10 mouse cellular contexts compared by ENCODE assay signal in the genomic region with DNA sequence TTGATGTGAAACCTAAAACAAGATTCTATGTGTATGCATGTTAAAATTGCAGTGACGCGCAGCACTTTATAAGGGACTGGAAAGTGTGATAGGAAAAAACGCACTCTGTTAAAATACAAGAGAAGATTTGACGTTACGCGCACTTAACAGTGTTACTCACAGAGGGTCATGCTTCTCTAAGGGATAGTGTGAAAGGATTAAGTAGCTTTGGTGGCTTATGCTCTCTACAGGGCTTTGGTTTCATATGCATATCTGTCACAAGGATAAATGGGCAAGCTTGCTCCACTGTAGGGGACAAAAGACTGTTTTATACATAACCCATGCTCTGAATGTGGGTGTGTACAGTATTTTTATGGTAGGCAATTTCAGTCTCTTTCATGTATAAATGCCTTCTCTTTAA.
DNase-seq lines count a peak whose midpoint lies in the region; ATAC-seq and TF ChIP-seq lines count a peak whose summit lies in the region.
"Had no signal": no experiment of that assay in that cellular context is flagged by ENCODE, and none has a peak within 500 bp of the region (broad histone marks: within the 10 kb centered on the region; RNA-seq: fewer than 3 reads in every experiment).

No protein-coding gene starts in this region.

- no peaks in the 10 kb centered on the region for H3K27me3 ChIP-seq in heart, embryonic 11.5 days (ENCODE audit: control insufficient read depth, insufficient read depth, low read length)
- no peaks in the 10 kb centered on the region for H3K27me3 ChIP-seq in heart, adult 2 months (ENCODE audit: control insufficient read depth, insufficient read depth, low read length)
- H3K27me3 ChIP-seq in midbrain, embryonic 14.5 days (ENCODE audit: control insufficient read depth, insufficient read depth, low read length) = no peaks in the 10 kb centered on the region
- H3K27me3 ChIP-seq in liver, embryonic 12.5 days (replicated peaks) = no peaks in the 10 kb centered on the region
- H3K27me3 ChIP-seq: kidney, embryonic 15.5 days had no signal

- H3K4me1 ChIP-seq in heart, embryonic 11.5 days (ENCODE audit: control insufficient read depth, insufficient read depth, low read length) = no peaks in the 10 kb centered on the region
- no peaks in the 10 kb centered on the region for H3K4me1 ChIP-seq in heart, adult 2 months (ENCODE audit: control insufficient read depth, insufficient read depth, low read length)
- peaks cover 11% of the 10 kb centered on the region; the same call in 1 of the 2 replicates for H3K4me1 ChIP-seq in midbrain, embryonic 14.5 days (ENCODE audit: control insufficient read depth, insufficient read depth, low read length)
- H3K4me1 ChIP-seq in liver, embryonic 12.5 days = no peaks in the 10 kb centered on the region
- H3K4me1 ChIP-seq: forebrain, embryonic 10.5 days; kidney, embryonic 15.5 days had no signal

- peak overlapping the region; percentile 37 for H3K4me2 ChIP-seq in heart, embryonic 11.5 days
- peak overlapping the region; percentile 44 for H3K4me2 ChIP-seq in midbrain, embryonic 14.5 days (ENCODE audit: low read length)
- H3K4me2 ChIP-seq in liver, embryonic 12.5 days = no peak overlapping the region
- H3K4me2 ChIP-seq: kidney, embryonic 15.5 days had no signal

- no peak for TF ChIP-seq CTCF in heart, adult 2 months (IDR thresholded peaks at IDR 0.05)

- H3K27ac ChIP-seq in heart, embryonic 11.5 days (ENCODE audit: low read depth, low read length) = no peak overlapping the region
- H3K27ac ChIP-seq in heart, adult 2 months = no peak overlapping the region
- H3K27ac ChIP-seq in midbrain, embryonic 14.5 days (replicated peaks; ENCODE audit: low read depth, low read length) = peak overlapping the region; percentile 58
- no peak overlapping the region for H3K27ac ChIP-seq in liver, embryonic 12.5 days
- H3K27ac ChIP-seq: forebrain, embryonic 10.5 days; kidney, embryonic 15.5 days had no signal

- TF ChIP-seq EP300 in heart, adult 2 months (IDR thresholded peaks at IDR 0.05; ENCODE audit: insufficient read depth, low read depth, low read length) = no peak

- TF ChIP-seq POLR2A in heart, adult 2 months (IDR thresholded peaks at IDR 0.05; ENCODE audit: insufficient read depth, low read depth, low read length) = no peak

- intact Hi-C loops in heart, adult 2 months (cut with DNase I) = no loop called here

- H3K79me2 ChIP-seq in heart, adult 2 months (replicated peaks; ENCODE audit: control insufficient read depth, insufficient read depth, low read length) = no peaks in the 10 kb centered on the region

- ATAC-seq in heart, embryonic 11.5 days (replicated peaks; ENCODE audit: insufficient number of reproducible peaks, low FRiP score, low TSS enrichment) = no peak
- ATAC-seq in midbrain, embryonic 14.5 days (ENCODE audit: low FRiP score, low TSS enrichment) = peak; percentile 78; the same call in 1 of the 2 replicates
- no peak for ATAC-seq in liver, embryonic 12.5 days

- no peak overlapping the region for H3K9ac ChIP-seq in heart, embryonic 11.5 days (ENCODE audit: low read depth, low read length)
- H3K9ac ChIP-seq in heart, adult 2 months (ENCODE audit: low read depth, low read length) = no peak overlapping the region
- no peak overlapping the region for H3K9ac ChIP-seq in midbrain, embryonic 14.5 days (replicated peaks; ENCODE audit: low read length)
- no peak overlapping the region for H3K9ac ChIP-seq in liver, embryonic 12.5 days
- H3K9ac ChIP-seq: kidney, embryonic 15.5 days had no signal

- H3K36me3 ChIP-seq in heart, embryonic 11.5 days (ENCODE audit: control insufficient read depth, insufficient read depth, low read length) = no peaks in the 10 kb centered on the region
- H3K36me3 ChIP-seq in heart, adult 2 months (ENCODE audit: control insufficient read depth, insufficient read depth, low read length) = no peaks in the 10 kb centered on the region
- H3K36me3 ChIP-seq in midbrain, embryonic 14.5 days (ENCODE audit: control insufficient read depth, insufficient read depth, low read length) = no peaks in the 10 kb centered on the region
- H3K36me3 ChIP-seq in liver, embryonic 12.5 days = no peaks in the 10 kb centered on the region
- H3K36me3 ChIP-seq: forebrain, embryonic 10.5 days; kidney, embryonic 15.5 days had no signal

- H3K9me3 ChIP-seq in heart, embryonic 11.5 days (replicated peaks; ENCODE audit: control insufficient read depth, low read length) = no peaks in the 10 kb centered on the region
- no peaks in the 10 kb centered on the region for H3K9me3 ChIP-seq in midbrain, embryonic 14.5 days (ENCODE audit: control insufficient read depth, low read length)
- H3K9me3 ChIP-seq in liver, embryonic 12.5 days (replicated peaks) = no peaks in the 10 kb centered on the region
- H3K9me3 ChIP-seq: forebrain, embryonic 10.5 days; kidney, embryonic 15.5 days had no signal

- H3K4me3 ChIP-seq in heart, embryonic 11.5 days (ENCODE audit: low read depth, low read length) = no peak overlapping the region
- no peak overlapping the region for H3K4me3 ChIP-seq in heart, adult 2 months
- peak overlapping the region; percentile 11; the same call in 1 of the 2 replicates for H3K4me3 ChIP-seq in midbrain, embryonic 14.5 days (replicated peaks; ENCODE audit: low read depth, low read length)
- no peak overlapping the region for H3K4me3 ChIP-seq in liver, embryonic 12.5 days
- H3K4me3 ChIP-seq: forebrain, embryonic 10.5 days; kidney, embryonic 15.5 days had no signal

- no peak for DNase-seq in heart, adult 2 months
- DNase-seq in A20 (ENCODE audit: low read depth, low spot score) = peak; percentile 3
- DNase-seq in cerebellum, postnatal 10 days = peak; percentile 13 to 58
- peak; percentile 50 for DNase-seq in midbrain, embryonic 14.5 days
- no peak for DNase-seq in right cerebral cortex, adult 2 months (ENCODE audit: low spot score in 2 of 2)
- DNase-seq: lung, adult 18-20 months had no signal

- WGBS in heart, embryonic 11.5 days (ENCODE audit: insufficient replicate concordance) = 83% methylated on average over 6 of the region's 6 CpGs
- 84% methylated on average over 6 of the region's 6 CpGs for WGBS in heart, adult 2 months
- WGBS in midbrain, embryonic 14.5 days = 20% methylated on average over 6 of the region's 6 CpGs
- WGBS in liver, embryonic 12.5 days (ENCODE audit: insufficient replicate concordance) = 86% methylated on average over 6 of the region's 6 CpGs

Comparison
In these comparisons a context has a peak if more than half of its experiments do, and no peak if none do; other contexts are left out.
1. DNase-seq: peak in A20 (single experiment), cerebellum, postnatal 10 days (2 of 2) and midbrain, embryonic 14.5 days (single experiment); none in heart, adult 2 months (0 of 2) and right cerebral cortex, adult 2 months (0 of 2).